Mouse (Mus musculus): ENCODE results near the gene Edil3. TPM values are rescaled to one million over a fixed set of nuclear protein-coding genes. Genes with fewer than 3 reads are reported as not detected.

The Edil3 gene
- polyA plus RNA-seq, 1 experiment from 2014 or later = 46.1 TPM

DNA sequence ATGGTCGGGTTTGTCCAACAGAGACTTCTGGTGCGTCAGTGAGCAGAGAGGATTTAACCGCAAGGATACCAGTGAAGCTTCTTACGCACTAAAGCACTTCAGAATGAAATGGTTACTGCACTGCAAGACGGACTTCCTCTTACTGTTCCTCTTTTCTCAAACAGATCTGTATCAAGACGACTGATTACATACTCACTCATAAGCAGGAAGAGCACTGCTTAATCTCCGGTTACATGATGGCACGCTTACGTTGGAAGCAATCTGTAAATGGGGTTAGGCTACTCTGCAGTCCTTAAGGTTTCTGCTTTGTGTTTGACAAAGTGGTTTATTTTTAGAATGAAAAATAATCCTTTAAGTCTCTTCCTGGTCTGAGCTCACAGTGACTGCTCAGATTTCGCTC lies 7.1 kb downstream of the Edil3 start:
- H3K4me2 ChIP-seq = no peak overlapping the region
- ATAC-seq (replicated peaks) = no peak
- 52% methylated on average over 10 of the region's 10 CpGs for WGBS

DNA sequence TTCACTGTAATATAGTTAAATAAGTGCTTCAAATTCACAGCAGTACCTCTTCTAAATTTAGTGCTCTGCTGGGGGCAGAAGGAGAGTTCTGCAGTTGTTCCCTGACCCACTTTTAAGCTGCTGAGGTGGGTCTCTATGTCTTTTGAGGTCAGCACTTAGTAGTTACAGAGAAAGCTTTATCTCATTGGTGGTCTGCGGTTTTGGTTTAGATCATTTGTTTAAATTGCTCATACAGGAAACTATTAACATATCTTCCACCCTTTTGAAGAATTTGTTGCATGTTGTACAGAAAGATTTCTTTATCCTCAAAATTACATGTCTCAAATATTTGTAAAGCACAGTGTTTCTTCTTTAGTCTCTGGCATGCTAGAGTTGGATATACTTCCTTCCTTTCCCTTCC lies 12.5 kb downstream of the Edil3 start:
- H3K4me3 ChIP-seq = no peak overlapping the region
- no peak overlapping the region for H3K27ac ChIP-seq
- no peak for ATAC-seq (replicated peaks)
- no peaks in the 10 kb centered on the region for H3K9me3 ChIP-seq
- 92% methylated on average over 1 of the region's 1 CpGs for WGBS
- H3K9ac ChIP-seq = no peak overlapping the region
- H3K4me1 ChIP-seq = no peaks in the 10 kb centered on the region
- no peak overlapping the region for H3K4me2 ChIP-seq
- H3K27me3 ChIP-seq (replicated peaks) = no peaks in the 10 kb centered on the region
- no peaks in the 10 kb centered on the region for H3K36me3 ChIP-seq (replicated peaks)

More for the DNA sequence above, 7.1 kb downstream of the Edil3 start:
- no peak overlapping the region for H3K27ac ChIP-seq
- H3K36me3 ChIP-seq (replicated peaks) = no peaks in the 10 kb centered on the region
- no peaks in the 10 kb centered on the region for H3K4me1 ChIP-seq
- no peaks in the 10 kb centered on the region for H3K9me3 ChIP-seq
- no peak overlapping the region for H3K9ac ChIP-seq
- H3K27me3 ChIP-seq (replicated peaks) = no peaks in the 10 kb centered on the region
- H3K4me3 ChIP-seq = no peak overlapping the region

DNA sequence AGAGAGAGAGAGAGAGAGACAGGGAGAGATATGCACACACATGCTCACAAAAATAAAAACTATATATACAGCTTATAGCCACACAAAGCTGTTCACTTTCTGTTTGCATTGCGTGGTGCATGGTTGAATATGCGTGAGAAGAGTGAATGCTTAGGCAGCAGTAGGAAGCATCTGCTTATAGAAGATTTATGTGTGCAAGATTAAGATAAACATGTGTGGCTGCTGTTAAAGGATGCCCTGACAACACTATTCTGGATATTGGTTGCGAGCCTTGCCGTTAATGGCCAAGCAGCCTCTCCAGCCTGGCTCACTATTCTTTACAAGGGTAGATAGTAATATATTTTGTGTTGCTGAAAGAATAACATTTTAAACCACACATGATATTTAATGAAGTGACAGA lies 28.5 kb downstream of the Edil3 start:
- WGBS = 67% methylated on average over 4 of the region's 4 CpGs
- Histone ChIP-seq H3K9me3 (no peaks in the 10 kb centered on the region), H3K4me3 (no peak overlapping the region), H3K9ac (no peak overlapping the region), H3K27me3 (replicated peaks) (no peaks in the 10 kb centered on the region), H3K4me2 (no peak overlapping the region), H3K36me3 (replicated peaks) (no peaks in the 10 kb centered on the region), H3K27ac (no peak overlapping the region), H3K4me1 (no peaks in the 10 kb centered on the region)
- ATAC-seq (replicated peaks) = no peak

- Histone ChIP-seq H3K27me3 (replicated peaks) (no peaks in the 10 kb centered on the region), H3K9me3 (no peaks in the 10 kb centered on the region), H3K4me3 (no peak overlapping the region), H3K4me2 (no peak overlapping the region), H3K9ac (no peak overlapping the region), H3K4me1 (no peaks in the 10 kb centered on the region), H3K36me3 (replicated peaks) (no peaks in the 10 kb centered on the region), H3K27ac (no peak overlapping the region)
- no peak for ATAC-seq (replicated peaks)
- 87% methylated on average over 2 of the region's 2 CpGs for WGBS
These were observed 58.7 kb downstream of the Edil3 start for GRCm38 (mm10) chr13:88879960-88880359.

DNA sequence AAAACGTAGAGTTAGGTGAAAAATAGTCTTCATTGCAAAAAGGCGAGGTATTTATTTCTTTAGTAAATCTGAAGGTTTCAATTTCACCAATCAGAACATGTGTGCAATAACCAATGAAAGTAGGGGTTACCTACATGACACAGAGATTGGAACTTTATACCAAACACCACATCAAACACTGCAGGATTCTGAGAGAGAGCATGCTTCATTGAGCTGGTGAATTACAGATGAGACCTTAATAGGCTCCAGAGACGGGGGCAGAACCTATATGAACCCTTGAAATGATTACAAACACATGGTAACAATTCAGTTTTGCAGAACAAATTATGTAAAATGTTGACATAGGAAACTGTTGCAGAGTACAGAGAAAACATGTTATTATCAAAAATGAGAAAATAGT lies 69.5 kb downstream of the Edil3 start:
- no peaks in the 10 kb centered on the region for H3K9me3 ChIP-seq
- H3K27me3 ChIP-seq (replicated peaks) = no peaks in the 10 kb centered on the region
- no peak for ATAC-seq (replicated peaks)
- H3K4me2 ChIP-seq = no peak overlapping the region
- no peak overlapping the region for H3K9ac ChIP-seq
- WGBS = 74% methylated on average over 3 of the region's 3 CpGs
- H3K27ac ChIP-seq = no peak overlapping the region
- no peaks in the 10 kb centered on the region for H3K36me3 ChIP-seq (replicated peaks)
- H3K4me3 ChIP-seq = no peak overlapping the region
- no peaks in the 10 kb centered on the region for H3K4me1 ChIP-seq

DNA sequence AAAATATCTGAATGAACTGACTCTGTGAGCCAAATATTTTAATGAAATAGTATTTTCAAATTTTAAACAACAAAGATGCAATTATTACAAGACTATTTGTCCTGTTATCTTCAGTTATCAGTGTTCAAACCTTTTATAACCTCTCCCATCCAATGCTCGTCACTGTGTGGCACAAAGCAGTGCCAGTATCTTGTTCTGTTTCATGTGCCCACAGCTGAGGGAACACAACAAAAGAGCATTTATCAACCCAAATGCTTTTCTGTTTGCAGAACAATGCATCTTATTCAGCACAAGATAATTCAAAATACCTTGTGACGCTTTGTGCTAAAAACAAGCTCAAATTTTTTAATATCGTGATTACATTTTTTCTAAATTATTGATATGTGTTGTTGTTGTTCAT lies 78.8 kb downstream of the Edil3 start:
- 79% methylated on average over 3 of the region's 3 CpGs for WGBS
- ATAC-seq (replicated peaks) = no peak

DNA sequence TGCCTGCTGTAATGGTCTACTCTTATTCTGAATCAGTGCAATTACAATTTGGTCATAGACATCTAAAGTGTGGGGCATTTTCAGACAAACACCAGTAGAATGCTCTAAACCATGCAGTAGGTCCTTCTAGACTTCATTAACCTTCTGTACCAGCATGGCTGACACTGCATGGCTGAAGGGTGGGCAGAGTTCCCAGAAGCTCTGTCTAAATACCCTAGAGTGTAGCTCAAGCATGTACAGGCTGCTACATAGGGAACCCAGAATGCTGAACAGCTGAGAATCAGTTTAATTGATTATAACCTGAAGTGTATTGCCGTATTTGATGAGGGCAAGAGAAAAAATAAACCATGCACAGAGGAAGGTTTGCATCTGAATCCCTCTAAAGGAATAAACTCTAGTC lies 86.1 kb downstream of the Edil3 start:
- Histone ChIP-seq H3K9me3 (no peaks in the 10 kb centered on the region), H3K36me3 (replicated peaks) (no peaks in the 10 kb centered on the region), H3K4me2 (no peak overlapping the region), H3K9ac (no peak overlapping the region), H3K27me3 (replicated peaks) (no peaks in the 10 kb centered on the region), H3K4me1 (no peaks in the 10 kb centered on the region), H3K4me3 (no peak overlapping the region), H3K27ac (no peak overlapping the region)
- 82% methylated on average over 1 of the region's 1 CpGs for WGBS
- no peak for ATAC-seq (replicated peaks)

More for the DNA sequence above, 78.8 kb downstream of the Edil3 start:
- H3K9ac ChIP-seq = no peak overlapping the region
- no peaks in the 10 kb centered on the region for H3K27me3 ChIP-seq (replicated peaks)
- no peaks in the 10 kb centered on the region for H3K9me3 ChIP-seq
- H3K4me3 ChIP-seq = no peak overlapping the region
- H3K27ac ChIP-seq = no peak overlapping the region
- H3K4me2 ChIP-seq = no peak overlapping the region
- H3K4me1 ChIP-seq = no peaks in the 10 kb centered on the region
- H3K36me3 ChIP-seq (replicated peaks) = no peaks in the 10 kb centered on the region

GRCm38 (mm10) chr13:88908187-88908586 lies 86.9 kb downstream of the Edil3 start:
- ATAC-seq (replicated peaks) = no peak
- Histone ChIP-seq H3K27ac (no peak overlapping the region), H3K9ac (no peak overlapping the region), H3K36me3 (replicated peaks) (no peaks in the 10 kb centered on the region), H3K4me2 (no peak overlapping the region), H3K9me3 (no peaks in the 10 kb centered on the region), H3K27me3 (replicated peaks) (no peaks in the 10 kb centered on the region), H3K4me1 (no peaks in the 10 kb centered on the region), H3K4me3 (no peak overlapping the region)
- whole genome bisulfite sequencing = 50% methylated on average over 1 of the region's 1 CpGs

GRCm38 (mm10) chr13:88916503-88916902 lies 95.2 kb downstream of the Edil3 start:
- no peak overlapping the region for H3K9ac ChIP-seq
- H3K27me3 ChIP-seq (replicated peaks) = no peaks in the 10 kb centered on the region
- H3K9me3 ChIP-seq = no peaks in the 10 kb centered on the region
- H3K27ac ChIP-seq = no peak overlapping the region
- no peak overlapping the region for H3K4me3 ChIP-seq
- no peak for ATAC-seq (replicated peaks)
- H3K4me2 ChIP-seq = no peak overlapping the region
- 53% methylated on average over 2 of the region's 2 CpGs for WGBS
- H3K36me3 ChIP-seq (replicated peaks) = no peaks in the 10 kb centered on the region
- no peaks in the 10 kb centered on the region for H3K4me1 ChIP-seq

GRCm38 (mm10) chr13:88929626-88930025 lies 108.4 kb downstream of the Edil3 start:
- H3K27ac ChIP-seq = no peak overlapping the region
- H3K4me2 ChIP-seq = no peak overlapping the region
- H3K4me3 ChIP-seq = no peak overlapping the region
- no peaks in the 10 kb centered on the region for H3K36me3 ChIP-seq (replicated peaks)
- no peak overlapping the region for H3K9ac ChIP-seq
- ATAC-seq (replicated peaks) = no peak
- 45% methylated on average over 4 of the region's 4 CpGs for WGBS
- H3K4me1 ChIP-seq = no peaks in the 10 kb centered on the region
- no peaks in the 10 kb centered on the region for H3K27me3 ChIP-seq (replicated peaks)
- H3K9me3 ChIP-seq = no peaks in the 10 kb centered on the region

- Histone ChIP-seq H3K27me3 (replicated peaks) (no peaks in the 10 kb centered on the region), H3K4me3 (no peak overlapping the region), H3K36me3 (replicated peaks) (no peaks in the 10 kb centered on the region), H3K9me3 (no peaks in the 10 kb centered on the region), H3K27ac (no peak overlapping the region), H3K9ac (no peak overlapping the region), H3K4me2 (no peak overlapping the region), H3K4me1 (no peaks in the 10 kb centered on the region)
- no peak for ATAC-seq (replicated peaks)
- 79% methylated on average over 2 of the region's 2 CpGs for WGBS
These were observed 117.3 kb downstream of the Edil3 start for GRCm38 (mm10) chr13:88938564-88938963.

DNA sequence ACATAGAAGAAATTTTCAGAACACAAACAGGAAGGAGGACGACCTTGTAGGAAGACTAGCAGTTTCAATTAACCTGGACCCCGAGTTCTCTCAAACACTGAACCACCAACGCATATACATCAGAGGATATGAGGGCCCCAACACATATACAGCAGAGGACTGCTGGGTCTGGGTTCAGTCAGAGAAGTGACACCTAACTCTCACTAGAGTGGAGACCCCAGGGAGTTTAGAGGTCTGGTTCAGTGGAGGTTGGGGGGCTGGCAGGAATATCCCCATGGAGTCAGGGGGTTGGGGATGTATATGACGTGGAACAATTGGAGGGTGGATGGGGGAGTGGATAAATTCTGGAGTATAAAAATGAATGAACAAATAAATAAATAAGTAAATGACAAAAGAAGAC lies 151.1 kb downstream of the Edil3 start:
- H3K4me2 ChIP-seq = no peak overlapping the region
- H3K36me3 ChIP-seq (replicated peaks) = no peaks in the 10 kb centered on the region
- whole genome bisulfite sequencing = 84% methylated on average over 4 of the region's 4 CpGs
- no peak overlapping the region for H3K4me3 ChIP-seq
- ATAC-seq (replicated peaks) = no peak
- H3K27me3 ChIP-seq (replicated peaks) = no peaks in the 10 kb centered on the region
- no peaks in the 10 kb centered on the region for H3K4me1 ChIP-seq
- H3K27ac ChIP-seq = no peak overlapping the region
- no peak overlapping the region for H3K9ac ChIP-seq
- no peaks in the 10 kb centered on the region for H3K9me3 ChIP-seq

DNA sequence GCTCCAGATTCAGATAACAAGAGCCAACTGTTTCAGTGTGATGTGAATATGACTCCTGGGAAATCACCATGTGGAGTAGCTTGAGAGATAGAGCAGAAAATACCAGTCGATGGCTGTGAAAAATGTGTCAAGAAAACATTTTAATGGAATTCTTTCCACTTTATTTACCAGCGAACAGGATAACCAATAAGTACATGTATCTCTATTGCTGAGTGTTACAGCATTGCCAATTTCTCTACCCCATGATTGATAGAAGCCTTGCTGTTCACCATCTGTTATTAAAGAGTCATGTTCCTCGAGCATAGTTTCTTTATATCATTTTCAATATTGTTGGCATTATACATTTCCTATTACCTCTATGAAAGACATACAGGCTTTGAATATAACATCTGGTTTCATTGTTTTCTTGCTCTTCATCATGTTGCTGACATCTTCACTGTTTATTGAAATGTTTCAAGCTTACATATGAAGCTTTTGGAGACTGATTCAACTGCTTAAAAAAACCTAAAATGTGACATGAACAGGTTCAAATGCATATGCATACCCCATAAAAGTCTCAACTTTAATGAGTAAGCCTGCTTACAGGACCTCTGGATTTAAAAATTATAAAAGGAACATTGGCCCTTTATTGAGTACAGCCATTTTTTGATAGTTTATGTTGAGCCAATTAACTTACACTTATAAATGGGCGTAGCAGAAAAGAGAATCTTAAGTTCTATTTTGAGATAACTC lies 186.6 kb downstream of the Edil3 start:
- Histone ChIP-seq H3K4me2 (no peak overlapping the region), H3K27ac (no peak overlapping the region), H3K4me3 (no peak overlapping the region), H3K9ac (no peak overlapping the region), H3K36me3 (replicated peaks) (no peaks in the 10 kb centered on the region), H3K27me3 (replicated peaks) (no peaks in the 10 kb centered on the region), H3K4me1 (no peaks in the 10 kb centered on the region), H3K9me3 (no peaks in the 10 kb centered on the region)
- WGBS = 80% methylated on average over 4 of the region's 4 CpGs
- ATAC-seq (replicated peaks) = no peak

Data from midbrain, embryonic 15.5 days (tissue).